Mouse (Mus musculus) MEL (cell line): ENCODE measurements around the gene Pard6a. TPM values are rescaled to one million over a fixed set of nuclear protein-coding genes. Genes with fewer than 3 reads are reported as not detected.
A peak's percentile ranks its signal among the peaks of the same experiment; 100 is the strongest.

ENCODE experiments used
- DNase-seq: peaks from one replicate; pipeline ENCODE4 v3.0.0; 2011; ENCODE audit warnings: low read depth, low spot score
- H3K27ac ChIP-seq: 2 replicates; pipeline ENCODE4 v1.5.1; 2012; ENCODE audit warnings: low read depth, mild to moderate bottlenecking, control low read depth, low read length, moderate library complexity; ENCODE audit not compliant: control insufficient read depth
- H3K27me3 ChIP-seq, 2 experiments: fragments of 150-350 bp in 1 of 2; sonication (generic) in 1 of 2; 2 replicates each; pipeline ENCODE4 v1.6.1; 2012; ENCODE audit warnings: low read length in 2 of 2, mild to moderate bottlenecking in 2 of 2, improper control_type of control experiment in 1 of 2, moderate library complexity in 1 of 2; ENCODE audit not compliant: insufficient read depth in 2 of 2, control insufficient read depth in 1 of 2
- H3K36me3 ChIP-seq, 2 experiments: 2 replicates each; pipeline ENCODE4 v1.6.1; 2012 to 2014; ENCODE audit warnings: low read length in 2 of 2, improper control_type of control experiment in 1 of 2, inconsistent platforms in 1 of 2, mild to moderate bottlenecking in 1 of 2; ENCODE audit not compliant: insufficient read depth in 2 of 2, control insufficient read depth in 1 of 2
- H3K4me1 ChIP-seq, 2 experiments: fragments of 150-350 bp in 1 of 2; sonication (generic) in 1 of 2; 2 replicates each; pipeline ENCODE4 v1.6.1; 2012; ENCODE audit warnings: low read length in 2 of 2, improper control_type of control experiment in 1 of 2, mild to moderate bottlenecking in 1 of 2; ENCODE audit not compliant: insufficient read depth in 2 of 2, control insufficient read depth in 1 of 2
- H3K4me3 ChIP-seq, 2 experiments: fragments of 150-350 bp in 1 of 2; sonication (generic) in 1 of 2; 2 replicates each; pipeline ENCODE4 v1.5.1; 2012; ENCODE audit warnings: low read depth in 2 of 2, low read length in 2 of 2, mild to moderate bottlenecking in 2 of 2, moderate library complexity in 2 of 2, control low read depth in 1 of 2, improper control_type of control experiment in 1 of 2; ENCODE audit not compliant: control insufficient read depth in 1 of 2, insufficient read depth in 1 of 2
- H3K79me2 ChIP-seq: 2 replicates; pipeline ENCODE4 v1.6.1; 2012; ENCODE audit warnings: mild to moderate bottlenecking, low read length, moderate library complexity; ENCODE audit not compliant: control insufficient read depth, poor library complexity, insufficient read depth
- H3K9ac ChIP-seq: 2 replicates; pipeline ENCODE4 v1.6.1; 2012; ENCODE audit warnings: low read depth, mild to moderate bottlenecking, control low read depth, low read length, moderate library complexity; ENCODE audit not compliant: control insufficient read depth, poor library complexity, severe bottlenecking
- H3K9me3 ChIP-seq: fragments of 150-350 bp; sonication (generic); replicated peaks from 2 replicates; pipeline ENCODE4 v1.6.1; 2012; ENCODE audit warnings: mild to moderate bottlenecking, low read length, improper control_type of control experiment, moderate library complexity; ENCODE audit not compliant: insufficient read depth
- BHLHE40 ChIP-seq: IDR thresholded peaks from 2 replicates; pipeline ENCODE4 v1.6.1; 2012; ENCODE audit warnings: low read depth, mild to moderate bottlenecking, inconsistent platforms, low read length, improper control_type of control experiment, borderline replicate concordance
- CHD2 ChIP-seq: IDR thresholded peaks from 2 replicates; pipeline ENCODE4 v1.6.1; 2011; ENCODE audit warnings: low read length, improper control_type of control experiment
- CTCF ChIP-seq, 3 experiments: IDR thresholded peaks in 2 of 3; conservative IDR thresholded peaks in 1 of 3; 2 replicates each; pipeline ENCODE4 v1.5.1; 2011 to 2012; ENCODE audit warnings: low read length in 3 of 3, low read depth in 2 of 3, mild to moderate bottlenecking in 2 of 3, improper control_type of control experiment in 1 of 3, inconsistent platforms in 1 of 3, mixed read lengths in 1 of 3, moderate library complexity in 1 of 3; ENCODE audit not compliant: control insufficient read depth in 1 of 3, insufficient read depth in 1 of 3, poor library complexity in 1 of 3, severe bottlenecking in 1 of 3
- E2F4 ChIP-seq: IDR thresholded peaks from 2 replicates; pipeline ENCODE4 v1.6.1; 2011; ENCODE audit warnings: low read depth, low read length, improper control_type of control experiment, borderline replicate concordance
- ELF1 ChIP-seq: IDR thresholded peaks from 2 replicates; pipeline ENCODE4 v1.6.1; 2014; ENCODE audit warnings: low read depth, mild to moderate bottlenecking, inconsistent platforms, low read length, improper control_type of control experiment, moderate library complexity
- ETS1 ChIP-seq: IDR thresholded peaks from 2 replicates; pipeline ENCODE4 v1.6.1; 2012; ENCODE audit warnings: low read depth, mild to moderate bottlenecking, inconsistent platforms, low read length, improper control_type of control experiment, moderate library complexity
- HCFC1 ChIP-seq: IDR thresholded peaks from 2 replicates; pipeline ENCODE4 v1.6.1; 2012; ENCODE audit warnings: low read depth, mild to moderate bottlenecking, inconsistent platforms, low read length, improper control_type of control experiment, moderate library complexity
- KAT2A ChIP-seq: conservative IDR thresholded peaks from 2 replicates; pipeline ENCODE4 v1.6.1; 2012; ENCODE audit warnings: low read depth, low read length, improper control_type of control experiment, inconsistent platforms
- MAFK ChIP-seq: IDR thresholded peaks from 2 replicates; pipeline ENCODE4 v1.6.1; 2011; ENCODE audit warnings: low read depth, mild to moderate bottlenecking, low read length, improper control_type of control experiment, borderline replicate concordance
- MAZ ChIP-seq: IDR thresholded peaks from 2 replicates; pipeline ENCODE4 v1.6.1; 2012; ENCODE audit warnings: low read depth, mild to moderate bottlenecking, inconsistent platforms, low read length, improper control_type of control experiment
- MEF2A ChIP-seq: IDR thresholded peaks from 2 replicates; pipeline ENCODE4 v1.6.1; 2014; ENCODE audit warnings: low read depth, mild to moderate bottlenecking, inconsistent platforms, low read length, improper control_type of control experiment; ENCODE audit not compliant: poor library complexity, insufficient replicate concordance, severe bottlenecking; ENCODE audit errors: extremely low read depth
- MXI1 ChIP-seq: IDR thresholded peaks from 2 replicates; pipeline ENCODE4 v1.6.1; 2011; ENCODE audit warnings: mild to moderate bottlenecking, low read depth, low read length, improper control_type of control experiment
- POLR2A ChIP-seq, 2 experiments: IDR thresholded peaks; 2 replicates each; pipeline ENCODE4 v1.6.1; 2011 to 2012; ENCODE audit warnings: low read length in 2 of 2, mild to moderate bottlenecking in 2 of 2, control low read depth in 1 of 2, improper control_type of control experiment in 1 of 2, low read depth in 1 of 2, moderate library complexity in 1 of 2; ENCODE audit not compliant: control insufficient read depth in 1 of 2, insufficient read depth in 1 of 2, poor library complexity in 1 of 2
- POLR2AphosphoS5 ChIP-seq: IDR thresholded peaks from 2 replicates; pipeline ENCODE4 v1.6.1; 2012; ENCODE audit warnings: low read depth, borderline replicate concordance, mild to moderate bottlenecking, inconsistent platforms, low read length, moderate library complexity, mixed read lengths
- SMC3 ChIP-seq: IDR thresholded peaks from 2 replicates; pipeline ENCODE4 v1.6.1; 2011; ENCODE audit warnings: low read depth, low read length, improper control_type of control experiment
- UBTF ChIP-seq: IDR thresholded peaks from 2 replicates; pipeline ENCODE4 v1.6.1; 2012; ENCODE audit warnings: low read depth, mild to moderate bottlenecking, inconsistent platforms, low read length, improper control_type of control experiment, moderate library complexity, borderline replicate concordance; ENCODE audit not compliant: insufficient read depth
- ZC3H11A ChIP-seq: IDR thresholded peaks from 2 replicates; pipeline ENCODE4 v1.6.1; 2012; ENCODE audit warnings: low read depth, mild to moderate bottlenecking, inconsistent platforms, low read length, improper control_type of control experiment
- ZKSCAN1 ChIP-seq: IDR thresholded peaks from 2 replicates; pipeline ENCODE4 v1.6.1; 2012; ENCODE audit warnings: low read depth, mild to moderate bottlenecking, inconsistent platforms, low read length, improper control_type of control experiment, moderate library complexity
- ZMIZ1 ChIP-seq: IDR thresholded peaks from 2 replicates; pipeline ENCODE4 v1.6.1; 2012; ENCODE audit warnings: low read depth, mild to moderate bottlenecking, inconsistent platforms, low read length, improper control_type of control experiment, moderate library complexity
- ZNF384 ChIP-seq: IDR thresholded peaks from 2 replicates; pipeline ENCODE4 v1.6.1; 2012; ENCODE audit warnings: low read depth, mild to moderate bottlenecking, inconsistent platforms, low read length, improper control_type of control experiment
- polyA plus RNA-seq, 2 experiments: library from polyadenylated mRNA; stranded (reverse) in 1 of 2; unstranded in 1 of 2; fragments of >175 nt in 1 of 2; fragments of >200 nt in 1 of 2; gene quantifications; 2 replicates each; pipeline versions ENCODE4 v1.2.1 to v1.2.4; 2012; ENCODE audit warnings: low replicate concordance in 2 of 2, low read depth in 1 of 2; ENCODE audit not compliant: insufficient read length in 2 of 2, insufficient read depth in 1 of 2, missing spikeins in 1 of 2
- total RNA-seq: library from RNA; depleted of rRNA; stranded (reverse); fragments of 300-350 nt; gene quantifications from 2 replicates; pipeline ENCODE4 v1.2.3, GENCODE M21; 2012

Gene Pard6a
- total and polyA plus RNA-seq, 3 experiments: 12.3 to 20.5 TPM; not detected in 1

DNA sequence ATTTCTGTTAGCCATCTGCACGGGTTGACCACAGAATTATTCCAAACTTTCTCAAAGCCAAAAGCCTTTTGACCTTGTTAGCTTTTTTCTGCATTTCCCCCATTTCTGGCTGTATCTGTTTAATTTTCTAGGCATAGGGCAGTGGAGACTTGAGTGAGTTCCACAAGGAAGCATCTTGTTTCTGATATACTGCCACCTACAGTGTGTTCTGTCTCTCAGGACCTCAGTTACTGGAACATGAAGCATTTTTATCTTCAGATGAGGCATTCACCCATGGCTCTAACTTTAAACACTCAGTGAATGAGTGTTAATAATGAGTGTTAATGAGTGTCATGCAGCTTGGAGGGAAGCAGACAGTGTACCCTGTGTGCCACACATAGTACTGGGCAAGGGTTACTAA, 23.1 kb upstream of the Pard6a start:
- Histone ChIP-seq H3K9me3 (no peaks in the 10 kb centered on the region), H3K27ac (no peak overlapping the region), H3K36me3 (peaks cover 0 to 57% of the 10 kb centered on the region in 2 experiments; a peak in 2 of 4 replicates), H3K79me2 (no peaks in the 10 kb centered on the region), H3K4me3 (no peak overlapping the region), H3K27me3 (no peaks in the 10 kb centered on the region), H3K4me1 (no peaks in the 10 kb centered on the region), H3K9ac (no peak overlapping the region)
- DNase-seq: no peak
- TF ChIP-seq ZC3H11A (no peak), SMC3 (peak; percentile 28), CTCF (IDR thresholded peaks at IDR 0.05 in 2 of 3, conservative IDR thresholded peaks at IDR 0.05 in 1 of 3; ENCODE audit: control insufficient read depth in 1 of 3, insufficient read depth in 1 of 3, low read depth in 2 of 3, low read length in 3 of 3, poor library complexity in 1 of 3, severe bottlenecking in 1 of 3) (peak in 2 of 3 experiments; percentile 7 to 25; a peak in 2 of 6 replicates)

DNA sequence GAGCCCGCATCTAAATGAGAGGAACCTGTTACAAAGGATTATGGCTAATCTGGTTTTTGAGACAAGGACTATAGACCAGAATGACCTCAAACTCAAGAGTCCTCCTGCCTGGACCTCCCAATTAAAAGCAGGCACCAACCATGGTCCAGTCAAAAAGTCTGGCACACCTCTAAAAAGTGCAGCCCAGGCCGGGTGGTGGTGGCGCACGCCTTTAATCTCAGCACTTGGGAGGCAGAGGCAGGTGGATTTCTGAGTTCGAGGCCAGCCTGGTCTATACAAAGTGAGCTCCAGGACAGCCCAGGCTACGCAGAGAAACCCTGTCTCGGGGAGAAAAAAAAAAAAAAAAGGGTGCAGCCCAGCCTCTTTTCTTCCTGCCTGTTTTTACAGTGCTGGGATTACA, 15.6 kb upstream of the Pard6a start:
- peaks cover 0 to 5% of the 10 kb centered on the region in 2 experiments; a peak in 2 of 4 replicates for H3K36me3 ChIP-seq
- H3K27ac ChIP-seq: no peak overlapping the region
- no peaks in the 10 kb centered on the region for H3K9me3 ChIP-seq
- no peaks in the 10 kb centered on the region for H3K79me2 ChIP-seq
- H3K27me3 ChIP-seq: no peaks in the 10 kb centered on the region
- H3K4me3 ChIP-seq: no peak overlapping the region
- no peak for DNase-seq
- H3K4me1 ChIP-seq: no peaks in the 10 kb centered on the region
- no peak overlapping the region for H3K9ac ChIP-seq
- TF ChIP-seq POLR2A (IDR thresholded peaks at IDR 0.05; ENCODE audit: control insufficient read depth in 1 of 2, insufficient read depth in 1 of 2, low read depth in 1 of 2, low read length in 2 of 2, poor library complexity in 1 of 2) (no peak), HCFC1 (no peak), MXI1 (no peak), BHLHE40 (no peak), ZMIZ1 (no peak), POLR2AphosphoS5 (no peak), ZNF384 (no peak), ETS1 (no peak), KAT2A (no peak), ZKSCAN1 (no peak), MEF2A (no peak), E2F4 (no peak), MAFK (no peak), CHD2 (no peak), ELF1 (no peak), MAZ (no peak), ZC3H11A (no peak), UBTF (no peak)
